9 mouse cellular contexts compared by ENCODE assay signal in the genomic region with DNA sequence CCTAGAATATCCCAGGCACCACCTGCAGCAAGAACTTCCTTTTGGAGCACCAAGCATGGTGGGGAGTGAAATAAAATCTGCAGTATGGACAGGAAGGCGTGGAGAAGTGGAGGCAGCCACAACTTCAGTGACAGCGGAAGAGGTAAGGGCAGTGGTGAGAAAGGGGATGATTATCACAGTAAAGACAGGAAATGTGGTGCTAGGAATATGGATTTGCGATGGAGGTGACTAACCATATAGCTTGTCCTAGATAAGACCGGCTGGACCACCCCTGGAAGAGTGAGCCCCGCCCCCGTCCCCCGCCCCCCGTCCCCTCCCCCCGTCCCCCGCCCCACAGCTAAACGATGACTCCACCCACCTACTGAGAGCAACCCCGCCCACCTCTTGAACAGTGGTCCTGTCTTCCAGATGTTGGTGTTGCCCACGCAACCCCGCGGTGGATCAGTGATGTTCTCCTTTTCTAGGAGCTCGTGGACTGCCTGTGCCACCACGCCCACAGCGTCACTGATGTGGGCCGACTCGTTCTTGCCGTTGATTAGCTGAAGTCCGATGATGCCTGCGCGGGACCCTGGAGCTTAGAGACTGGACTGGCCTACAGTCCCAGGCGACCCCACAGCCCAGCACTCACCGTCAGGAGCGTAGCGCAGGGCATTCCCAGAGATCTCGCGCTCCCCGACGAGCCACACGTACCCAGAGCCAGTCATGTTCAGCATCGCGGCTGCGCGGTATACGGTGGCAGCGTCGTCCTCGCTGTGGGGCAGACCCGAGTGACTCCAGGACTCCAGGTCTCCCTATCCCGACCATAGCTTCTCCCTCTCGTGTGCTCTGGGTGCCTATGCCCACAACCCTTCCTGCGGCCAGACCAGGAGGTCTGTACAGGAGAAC. TPM values are rescaled to one million over a fixed set of nuclear protein-coding genes. Genes with fewer than 3 reads are reported as not detected.
DNase-seq lines count a peak whose midpoint lies in the region; ATAC-seq lines count a peak whose summit lies in the region.
"Had no signal": no experiment of that assay in that cellular context is flagged by ENCODE, and none has a peak within 500 bp of the region (broad histone marks: within the 10 kb centered on the region; RNA-seq: fewer than 3 reads in every experiment).

No protein-coding gene starts in this region.

- H3K27me3 ChIP-seq in embryonic facial prominence, embryonic 11.5 days (ENCODE audit: control insufficient read depth, insufficient read depth, low read length): peaks cover 16% of the 10 kb centered on the region
- H3K27me3 ChIP-seq in hindbrain, embryonic 16.5 days (replicated peaks; ENCODE audit: control insufficient read depth, insufficient read depth, low read length): peaks cover 9% of the 10 kb centered on the region

- peak overlapping the region; percentile 68 for H3K4me2 ChIP-seq in embryonic facial prominence, embryonic 11.5 days (ENCODE audit: low read depth, low read length)
- peak overlapping the region; percentile 69 for H3K4me2 ChIP-seq in hindbrain, embryonic 16.5 days (ENCODE audit: low read length)

- peak; percentile 68 for ATAC-seq in CD4-positive, CD25-positive, alpha-beta regulatory T cell, adult 4 months
- peak; percentile 87 for ATAC-seq in embryonic facial prominence, embryonic 11.5 days (replicated peaks; ENCODE audit: insufficient number of reproducible peaks, low FRiP score, low TSS enrichment, low read depth)
- peak; percentile 80 for ATAC-seq in hindbrain, embryonic 16.5 days

- H3K27ac ChIP-seq in embryonic facial prominence, embryonic 11.5 days (replicated peaks; ENCODE audit: low read depth, low read length): no peak overlapping the region
- peak overlapping the region; percentile 55 for H3K27ac ChIP-seq in hindbrain, embryonic 16.5 days (ENCODE audit: low read depth, low read length)

- no peaks in the 10 kb centered on the region for H3K9me3 ChIP-seq in embryonic facial prominence, embryonic 11.5 days (replicated peaks; ENCODE audit: control insufficient read depth, low read length)
- H3K9me3 ChIP-seq in hindbrain, embryonic 16.5 days (ENCODE audit: control insufficient read depth, low read length): no peaks in the 10 kb centered on the region

- H3K36me3 ChIP-seq in embryonic facial prominence, embryonic 11.5 days (replicated peaks; ENCODE audit: control insufficient read depth, insufficient read depth, low read depth, low read length): no peaks in the 10 kb centered on the region
- peaks cover 16% of the 10 kb centered on the region for H3K36me3 ChIP-seq in hindbrain, embryonic 16.5 days (ENCODE audit: control insufficient read depth, insufficient read depth, low read length)

- peak overlapping the region; percentile 22 for H3K9ac ChIP-seq in embryonic facial prominence, embryonic 11.5 days (replicated peaks; ENCODE audit: low read length)
- peak overlapping the region; percentile 66 for H3K9ac ChIP-seq in hindbrain, embryonic 16.5 days (ENCODE audit: low read depth, low read length)

- H3K4me3 ChIP-seq in embryonic facial prominence, embryonic 11.5 days (ENCODE audit: low read depth, low read length): peak overlapping the region; percentile 38
- H3K4me3 ChIP-seq in hindbrain, embryonic 16.5 days (ENCODE audit: low read length): peak overlapping the region; percentile 43

- WGBS in embryonic facial prominence, embryonic 11.5 days: 3% methylated on average over 38 of the region's 45 CpGs
- 5% methylated on average over 40 of the region's 45 CpGs for WGBS in hindbrain, embryonic 16.5 days

- H3K4me1 ChIP-seq in embryonic facial prominence, embryonic 11.5 days (ENCODE audit: control insufficient read depth, insufficient read depth, low read length): no peaks in the 10 kb centered on the region
- H3K4me1 ChIP-seq in hindbrain, embryonic 16.5 days (ENCODE audit: control insufficient read depth, insufficient read depth, low read depth, low read length): peaks cover 12% of the 10 kb centered on the region

- DNase-seq in cerebellum, postnatal 10 days: peak; percentile 63 to 64
- no peak for DNase-seq in cerebellum, adult 9-10 months
- DNase-seq in embryonic facial prominence, embryonic 11.5 days (ENCODE audit: low spot score): peak; percentile 71
- peak; percentile 50 for DNase-seq in lung, postnatal 10 days
- peak; percentile 35 for DNase-seq in right cerebral cortex, postnatal 14 days
- DNase-seq in spleen, postnatal 10 days (ENCODE audit: low spot score in 2 of 2): no peak

RNA-seq across cellular contexts. Expression of a gene that starts 14.1 kb away (rescaled TPM):
- polyA plus RNA-seq in CD4-positive, CD25-positive, alpha-beta regulatory T cell, adult 4 months (2017; shearing (Covaris generic)): not detected
- 1.6 TPM in 2 replicates for polyA plus RNA-seq in embryonic facial prominence, embryonic 11.5 days (2014; fragmentation: Nextera tagmentation; extraction: Ambion mirVana)
- 56.9 and 65.8 TPM in 2 replicates for polyA plus RNA-seq in hindbrain, embryonic 16.5 days (2015; fragmentation: Nextera tagmentation; extraction: Ambion mirVana)

RNA-seq across cellular contexts. Expression of a gene that starts 15.2 kb away (rescaled TPM):
- polyA plus RNA-seq in CD4-positive, CD25-positive, alpha-beta regulatory T cell, adult 4 months (2017; shearing (Covaris generic)): not detected
- not detected in 2 replicates for polyA plus RNA-seq in embryonic facial prominence, embryonic 11.5 days (2014; fragmentation: Nextera tagmentation; extraction: Ambion mirVana)
- 0.12 and 0.13 TPM in 2 replicates for polyA plus RNA-seq in hindbrain, embryonic 16.5 days (2015; fragmentation: Nextera tagmentation; extraction: Ambion mirVana)

RNA-seq across cellular contexts. Expression of a gene that starts 17.0 kb away (rescaled TPM):
- polyA plus RNA-seq in CD4-positive, CD25-positive, alpha-beta regulatory T cell, adult 4 months (2017; shearing (Covaris generic)): not detected
- not detected in 2 replicates for polyA plus RNA-seq in embryonic facial prominence, embryonic 11.5 days (2014; fragmentation: Nextera tagmentation; extraction: Ambion mirVana)
- not detected in 2 replicates for polyA plus RNA-seq in hindbrain, embryonic 16.5 days (2015; fragmentation: Nextera tagmentation; extraction: Ambion mirVana)
- polyA plus RNA-seq: large intestine, adult 2 months had no signal

RNA-seq across cellular contexts. Expression of a gene that starts 27.2 kb away (rescaled TPM):
- polyA plus RNA-seq in CD4-positive, CD25-positive, alpha-beta regulatory T cell, adult 4 months (2017; shearing (Covaris generic)): 10 to 100 TPM; 21.7 to 32.4 TPM
- 87.2 and 92.7 TPM in 2 replicates for polyA plus RNA-seq in embryonic facial prominence, embryonic 11.5 days (2014; fragmentation: Nextera tagmentation; extraction: Ambion mirVana)
- polyA plus RNA-seq in hindbrain, embryonic 16.5 days (2015; fragmentation: Nextera tagmentation; extraction: Ambion mirVana): 41.6 and 48.3 TPM in 2 replicates

RNA-seq across cellular contexts. Expression of a gene that starts 32.6 kb away (rescaled TPM):
- polyA plus RNA-seq in CD4-positive, CD25-positive, alpha-beta regulatory T cell, adult 4 months (2017; shearing (Covaris generic)): 10 to 100 TPM; 34.8 to 54.1 TPM
- polyA plus RNA-seq in embryonic facial prominence, embryonic 11.5 days (2014; fragmentation: Nextera tagmentation; extraction: Ambion mirVana): 111 and 113 TPM in 2 replicates
- 137 and 147 TPM in 2 replicates for polyA plus RNA-seq in hindbrain, embryonic 16.5 days (2015; fragmentation: Nextera tagmentation; extraction: Ambion mirVana)

Comparison
In these comparisons a context has a peak if more than half of its experiments do, and no peak if none do; other contexts are left out.
1. DNase-seq: peak in cerebellum, postnatal 10 days (2 of 2), embryonic facial prominence, embryonic 11.5 days (single experiment), lung, postnatal 10 days (single experiment) and right cerebral cortex, postnatal 14 days (single experiment); none in cerebellum, adult 9-10 months (single experiment) and spleen, postnatal 10 days (0 of 2).
2. RNA of a gene that starts 14.1 kb away (polyA plus RNA-seq): 56.9 to 65.8 TPM in hindbrain, embryonic 16.5 days; 1.6 TPM in embryonic facial prominence, embryonic 11.5 days and not detected in CD4-positive, CD25-positive, alpha-beta regulatory T cell, adult 4 months; every median in the first group is over 10 times any median in the second.
3. Peak in every context shown above with its lines, with median percentiles within 50 percentile points of each other: ATAC-seq.